Mouse (Mus musculus) forebrain, embryonic 11.5 days (tissue): ENCODE data around the gene Map4k4. TPM values are rescaled to one million over a fixed set of nuclear protein-coding genes. Genes with fewer than 3 reads are reported as not detected.

Source experiments
- ATAC-seq: fragments of 200-750 bp; cut with Nextera tagmentation; replicated peaks from 2 replicates; pipeline ENCODE4 v1.8.0; 2017; ENCODE audit warnings: moderate TSS enrichment; ENCODE audit not compliant: low FRiP score
- DNase-seq: peaks from one replicate; pipeline ENCODE4 v3.0.0-alpha.2; 2017; ENCODE audit warnings: low spot score
- H3K27ac ChIP-seq: fragments of 300-500 bp; sonication (generic); 2 replicates; pipeline ENCODE4 v1.5.1; 2014; ENCODE audit warnings: low read depth, low read length
- H3K27me3 ChIP-seq: fragments of 300-500 bp; sonication (generic); 2 replicates; pipeline ENCODE4 v1.6.1; 2014; ENCODE audit warnings: mild to moderate bottlenecking, low read length, mixed read lengths; ENCODE audit not compliant: control insufficient read depth, insufficient read depth
- H3K36me3 ChIP-seq: fragments of 300-500 bp; sonication (generic); 2 replicates; pipeline ENCODE4 v1.6.1; 2014; ENCODE audit warnings: mild to moderate bottlenecking, low read length, moderate library complexity, mixed read lengths; ENCODE audit not compliant: control insufficient read depth, insufficient read depth
- H3K4me1 ChIP-seq: fragments of 300-500 bp; sonication (generic); replicated peaks from 2 replicates; pipeline ENCODE4 v1.6.1; 2014; ENCODE audit warnings: low read length, mixed read lengths; ENCODE audit not compliant: control insufficient read depth, insufficient read depth
- H3K4me2 ChIP-seq: fragments of 300-500 bp; sonication (generic); 2 replicates; pipeline ENCODE4 v1.6.1; 2014; ENCODE audit warnings: low read depth, mild to moderate bottlenecking, low read length, moderate library complexity, mixed read lengths; ENCODE audit not compliant: severe bottlenecking
- H3K4me3 ChIP-seq: fragments of 300-500 bp; sonication (generic); 2 replicates; pipeline ENCODE4 v1.5.1; 2014; ENCODE audit warnings: low read depth, low read length
- H3K9ac ChIP-seq: fragments of 300-500 bp; sonication (generic); 2 replicates; pipeline ENCODE4 v1.6.1; 2014; ENCODE audit warnings: low read length
- H3K9me3 ChIP-seq: fragments of 300-500 bp; sonication (generic); 2 replicates; pipeline ENCODE4 v1.6.1; 2016; ENCODE audit warnings: low read length, mixed read lengths; ENCODE audit not compliant: control insufficient read depth
- WGBS: fragments of 180-500 bp; shearing (Covaris S2); extraction: QIAGEN DNeasy Blood & Tissue Kit; methylation state at CpG from one replicate; pipeline ENCODE4 v1.1.7; 2014; 5-methylcytosine and 5-hydroxymethylcytosine counted together
- polyA plus RNA-seq: library from polyadenylated mRNA; unstranded; fragments of >200 nt; fragmentation: Nextera tagmentation; extraction: Ambion mirVana; gene quantifications from 2 replicates; pipeline ENCODE4 v1.2.1, GENCODE M21; 2014

The Map4k4 gene
- polyA plus RNA-seq, 1 experiment from 2014 or later, result 52.4 TPM

GRCm38 (mm10) chr1:40063409-40063808 is 162.7 kb downstream of the Map4k4 start:
- ATAC-seq (no peak), DNase-seq (no peak)
- 83% methylated on average over 4 of the region's 4 CpGs for WGBS
- no peaks in the 10 kb centered on the region for H3K36me3 ChIP-seq
- no peaks in the 10 kb centered on the region for H3K4me1 ChIP-seq
- no peak overlapping the region for H3K4me3 ChIP-seq
- no peak overlapping the region for H3K4me2 ChIP-seq
- H3K27ac ChIP-seq, result no peak overlapping the region
- no peaks in the 10 kb centered on the region for H3K27me3 ChIP-seq
- no peaks in the 10 kb centered on the region for H3K9me3 ChIP-seq
- no peak overlapping the region for H3K9ac ChIP-seq

DNA sequence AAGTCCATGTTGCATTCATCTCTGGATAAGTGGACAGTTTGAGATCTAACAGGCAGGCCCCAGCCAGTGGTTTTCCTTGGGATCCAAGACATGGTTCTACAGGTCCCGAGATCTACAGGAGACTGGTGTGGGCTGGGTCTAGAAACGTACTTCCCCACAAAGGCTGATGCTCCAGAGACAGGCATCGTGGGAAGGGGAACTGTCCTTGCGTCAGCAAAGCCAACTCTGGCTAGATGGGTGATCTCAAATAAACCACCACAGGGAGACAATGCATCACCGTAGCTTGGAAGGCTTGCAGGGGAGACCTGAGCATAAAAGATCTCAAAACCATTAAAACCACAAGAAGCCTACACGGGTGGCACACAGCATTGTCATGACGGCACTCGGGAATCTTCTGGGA is 163.8 kb downstream of the Map4k4 start:
- no peak overlapping the region for H3K4me2 ChIP-seq
- H3K9me3 ChIP-seq, result no peaks in the 10 kb centered on the region
- H3K36me3 ChIP-seq, result no peaks in the 10 kb centered on the region
- H3K9ac ChIP-seq, result no peak overlapping the region
- ATAC-seq (no peak), DNase-seq (no peak)
- H3K27me3 ChIP-seq, result no peaks in the 10 kb centered on the region
- H3K4me3 ChIP-seq, result no peak overlapping the region
- H3K27ac ChIP-seq, result no peak overlapping the region
- WGBS, result 95% methylated on average over 8 of the region's 8 CpGs
- no peaks in the 10 kb centered on the region for H3K4me1 ChIP-seq

DNA sequence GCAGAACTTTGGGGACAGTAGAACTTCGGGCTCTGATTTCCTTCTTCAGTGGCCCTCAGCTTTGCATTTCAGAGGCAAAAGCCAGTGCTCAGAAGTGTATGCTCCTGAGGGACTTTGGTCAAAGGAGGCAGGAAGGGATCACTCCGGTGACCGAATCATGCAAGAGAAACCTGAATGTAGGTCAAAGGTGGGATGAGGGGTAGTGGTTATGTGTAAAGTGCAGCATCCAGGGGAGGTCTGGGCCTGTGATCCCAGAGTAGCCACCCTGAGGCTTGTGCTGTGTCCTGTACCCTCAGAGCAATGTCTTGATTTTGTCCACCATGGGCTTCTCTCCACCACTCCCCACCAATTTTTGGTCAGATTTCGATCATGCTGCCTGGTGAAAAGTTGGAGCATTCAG is 171.8 kb downstream of the Map4k4 start:
- no peaks in the 10 kb centered on the region for H3K36me3 ChIP-seq
- no peak overlapping the region for H3K27ac ChIP-seq
- no peaks in the 10 kb centered on the region for H3K4me1 ChIP-seq
- 89% methylated on average over 4 of the region's 4 CpGs for WGBS
- H3K4me3 ChIP-seq, result no peak overlapping the region
- no peaks in the 10 kb centered on the region for H3K27me3 ChIP-seq
- DNase-seq, result no peak
- H3K9ac ChIP-seq, result no peak overlapping the region
- no peaks in the 10 kb centered on the region for H3K9me3 ChIP-seq
- ATAC-seq, result no peak
- no peak overlapping the region for H3K4me2 ChIP-seq

- Histone ChIP-seq H3K9ac (no peak within 1 kb of the TSS), H3K4me3 (no peak within 1 kb of the TSS), H3K4me2 (no peak within 1 kb of the TSS), H3K27me3 (no peaks in the 10 kb centered on the region), H3K9me3 (no peaks in the 10 kb centered on the region), H3K36me3 (no peaks in the 10 kb centered on the region), H3K27ac (no peak within 1 kb of the TSS), H3K4me1 (no peaks in the 10 kb centered on the region)
- DNase-seq, result no peak
- ATAC-seq, result no peak
- 94% methylated on average over 5 of the region's 5 CpGs for WGBS
Measured at GRCm38 (mm10) chr1:40073779-40074178, 173.1 kb downstream of the Map4k4 start, which contains the start of gene Il1r2. Gene Il1r2 (plus strand): TSS chr1:40074079.

Other genes with a start within 250 kb of the Map4k4 start
- 0.09 and 0.12 TPM in 2 replicates for gene Creg2, start 249.4 kb upstream of the Map4k4 start, polyA plus RNA-seq
- gene Rfx8, start 179.9 kb upstream of the Map4k4 start, polyA plus RNA-seq, result 0.17 and 0.45 TPM in 2 replicates
- gene Gm3646, start 95.6 kb upstream of the Map4k4 start, polyA plus RNA-seq, result not detected in 2 replicates
- 0.25 and 0.48 TPM in 2 replicates for gene Il1r2, start 173.2 kb downstream of the Map4k4 start, polyA plus RNA-seq